Mouse (Mus musculus) frontal cortex, postnatal 14 days (tissue): Measurements from ENCODE around the gene Ralbp1.

Source experiments
- DNase-seq, 2 experiments: peaks; one replicate each; pipeline ENCODE4 v3.0.0; 2022; ENCODE audit warnings: low spot score in 2 of 2

The Ralbp1 gene

DNA sequence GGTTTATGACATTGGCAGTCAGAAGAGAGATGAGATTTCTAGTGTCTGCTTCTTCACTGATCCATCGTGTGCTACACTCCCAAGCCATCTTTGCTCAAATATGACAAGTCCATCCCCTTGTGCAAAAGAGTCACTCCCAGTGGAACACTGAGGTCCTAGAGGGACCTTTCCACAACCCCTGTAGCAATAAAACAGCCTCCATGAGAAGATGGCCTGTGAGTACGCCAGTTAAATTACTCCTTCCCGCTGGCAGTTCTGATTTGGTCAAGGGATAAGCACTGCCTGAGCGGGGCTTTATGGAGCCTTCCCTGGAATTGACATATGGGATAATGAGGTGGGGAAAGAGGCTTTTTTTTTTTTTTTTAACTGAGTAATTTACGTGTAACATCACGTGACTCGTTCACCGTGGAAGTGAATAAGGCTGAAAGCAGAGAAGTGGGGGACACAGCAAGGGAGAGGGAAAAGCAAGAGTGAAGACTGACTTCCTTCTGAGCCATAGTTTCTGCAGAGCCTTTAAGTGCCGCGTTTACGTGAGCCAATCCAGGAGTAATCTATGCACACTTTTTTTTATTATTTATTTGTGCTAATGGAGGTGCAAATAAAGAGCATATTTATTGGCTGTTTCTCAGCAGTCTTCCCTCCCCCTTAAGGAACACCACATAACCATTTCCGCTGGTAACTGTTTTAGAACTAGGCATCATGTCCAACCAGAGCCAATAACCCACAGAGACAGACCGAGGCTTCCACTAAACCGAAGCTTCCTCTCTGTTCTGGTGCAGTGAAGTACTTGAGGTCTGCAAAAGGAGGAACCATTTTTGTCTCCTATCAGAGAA, at the start of gene Ralbp1:
TSS of gene Ralbp1 (minus strand) at position 102 of the 833 bp plus-strand sequence.
- peak in 1 of 2 experiments; percentile 35 for DNase-seq

DNA sequence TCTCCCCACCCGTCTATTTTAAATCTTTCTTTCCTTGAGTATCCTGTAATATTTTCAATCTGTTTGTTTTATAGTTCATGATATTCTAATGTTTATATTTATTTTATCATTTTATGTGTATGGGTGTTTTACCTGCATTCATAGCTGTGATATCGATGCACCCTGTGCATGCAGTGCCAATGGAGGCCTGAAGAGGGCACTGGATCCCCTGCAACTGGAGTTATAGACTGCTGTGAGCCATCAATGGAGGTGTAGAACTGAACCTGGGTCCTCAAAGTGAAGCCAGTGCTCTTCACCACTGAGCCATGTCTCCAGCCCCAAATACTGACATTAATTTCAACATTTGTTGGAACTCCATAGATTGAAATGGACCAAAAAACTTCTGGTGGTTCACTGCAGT, 48.1 kb upstream of the Ralbp1 start:
- DNase-seq: no peak

DNA sequence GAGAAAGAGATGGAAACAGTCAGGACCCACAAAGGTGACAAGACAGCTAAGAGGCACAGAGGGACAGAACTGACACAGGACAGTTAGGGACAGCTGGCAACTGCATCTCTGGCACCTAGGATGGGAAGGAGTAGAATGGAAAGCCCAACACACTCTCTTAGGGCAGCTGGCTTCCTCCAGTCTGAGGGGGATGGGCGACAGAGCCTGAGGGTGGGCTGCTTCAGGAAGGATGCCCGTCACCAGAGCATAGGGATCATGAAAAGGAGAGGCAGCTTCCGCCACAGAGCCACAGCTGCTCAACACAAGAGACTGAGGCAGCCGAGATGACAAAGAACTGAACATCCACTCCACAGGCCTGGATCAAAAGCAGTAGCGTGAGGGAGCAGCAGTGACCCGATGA, 45.9 kb upstream of the Ralbp1 start:
- DNase-seq: no peak

DNA sequence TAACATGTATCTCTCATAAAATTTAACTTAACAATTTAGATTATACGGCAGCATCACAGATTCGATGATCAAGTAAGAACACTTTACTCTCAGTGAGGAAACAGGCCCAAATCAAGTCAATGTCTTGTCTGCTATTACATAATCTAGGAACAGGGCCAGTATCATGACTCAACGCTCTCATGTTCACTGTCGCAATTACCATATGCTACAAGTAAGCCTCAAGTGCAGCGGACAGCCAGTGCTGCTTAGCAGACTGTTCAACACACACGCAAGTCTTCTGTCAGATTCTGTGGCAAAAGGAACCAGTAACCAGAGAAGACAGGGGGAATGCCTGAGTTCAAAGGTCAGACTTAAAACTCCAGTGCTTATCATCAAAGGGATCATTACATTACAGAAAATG, 45.4 kb upstream of the Ralbp1 start:
- peak in 1 of 2 experiments; percentile 33 for DNase-seq

DNA sequence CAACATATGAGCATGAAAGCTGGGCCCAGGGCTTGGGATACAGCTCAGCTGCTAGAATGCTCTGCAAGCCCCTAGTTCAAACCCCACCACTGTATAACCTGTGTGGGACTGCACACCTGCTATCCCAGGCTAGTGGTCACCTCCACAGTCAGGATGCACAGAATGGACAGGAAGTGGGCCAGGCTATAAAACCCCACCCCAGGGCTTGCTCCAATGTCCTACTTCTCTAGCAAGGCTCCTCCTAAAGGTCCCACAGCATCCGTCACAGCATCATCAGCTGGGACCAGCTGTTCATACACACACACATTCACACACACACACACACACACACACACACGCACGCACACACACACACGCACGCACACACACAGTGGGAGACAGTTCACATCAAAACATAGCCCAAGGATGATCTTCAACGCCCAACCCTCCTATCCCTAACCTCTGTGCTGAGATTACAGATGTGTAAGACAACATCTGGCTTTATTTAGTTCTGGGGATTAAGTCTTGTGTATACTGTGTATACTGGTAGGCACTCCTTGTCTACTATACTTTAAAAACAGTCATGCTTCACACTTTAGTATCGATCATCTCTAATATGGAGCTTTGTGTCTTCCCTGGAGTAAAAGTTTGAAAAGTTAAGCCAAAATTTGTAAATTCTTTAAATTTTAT, 44.7 kb upstream of the Ralbp1 start:
- no peak for DNase-seq

DNA sequence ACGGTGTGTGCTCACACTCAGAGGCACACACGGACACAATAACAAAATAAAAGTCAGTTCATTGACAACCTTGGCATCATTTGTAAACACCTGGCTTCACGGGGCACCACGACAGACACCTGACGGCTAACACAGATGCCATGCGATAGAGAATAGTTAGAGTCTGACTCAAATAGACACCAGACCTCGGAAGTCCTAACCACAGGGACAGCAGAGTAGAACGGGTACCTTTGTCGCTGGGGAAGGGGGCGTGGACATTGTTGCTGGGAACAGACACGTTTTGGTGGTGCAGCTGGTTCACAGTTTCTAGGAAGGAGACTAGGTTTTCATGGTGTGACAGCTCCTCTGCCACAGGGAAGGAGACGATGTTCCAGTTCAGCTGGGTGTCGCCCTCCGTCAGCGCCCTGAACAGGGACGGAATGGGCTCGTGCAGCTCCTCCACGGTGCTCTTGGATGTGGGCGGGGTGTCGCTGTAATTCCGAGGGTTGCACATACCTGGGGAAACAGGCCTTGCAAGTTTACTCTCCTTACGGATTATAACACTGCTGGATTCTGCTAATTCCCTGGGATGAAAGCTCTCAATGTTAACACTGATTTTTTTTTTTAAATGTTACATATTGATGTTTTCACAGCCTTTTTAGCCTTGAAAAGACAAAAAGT, 43.9 kb upstream of the Ralbp1 start:
- no peak for DNase-seq

DNA sequence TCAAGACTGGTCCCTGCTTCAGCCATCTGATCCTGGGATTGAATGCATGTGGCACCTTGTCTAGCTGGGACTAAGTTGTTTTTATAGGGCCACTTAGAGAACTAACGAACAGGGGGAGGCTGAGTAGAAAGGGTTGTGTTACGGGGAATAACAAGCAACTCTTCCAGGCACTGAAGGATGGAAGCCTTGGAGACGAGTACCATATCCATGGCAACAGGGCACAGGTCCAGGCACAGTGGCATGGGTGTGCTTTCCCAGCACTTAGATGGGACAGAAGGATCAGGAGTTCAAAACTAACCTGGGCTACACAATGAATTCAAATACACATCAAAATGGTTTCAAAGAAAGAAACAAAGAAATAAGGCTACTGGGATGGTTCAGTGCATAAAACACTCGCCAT, 41.5 kb upstream of the Ralbp1 start:
- peak in 1 of 2 experiments; percentile 39 for DNase-seq

DNA sequence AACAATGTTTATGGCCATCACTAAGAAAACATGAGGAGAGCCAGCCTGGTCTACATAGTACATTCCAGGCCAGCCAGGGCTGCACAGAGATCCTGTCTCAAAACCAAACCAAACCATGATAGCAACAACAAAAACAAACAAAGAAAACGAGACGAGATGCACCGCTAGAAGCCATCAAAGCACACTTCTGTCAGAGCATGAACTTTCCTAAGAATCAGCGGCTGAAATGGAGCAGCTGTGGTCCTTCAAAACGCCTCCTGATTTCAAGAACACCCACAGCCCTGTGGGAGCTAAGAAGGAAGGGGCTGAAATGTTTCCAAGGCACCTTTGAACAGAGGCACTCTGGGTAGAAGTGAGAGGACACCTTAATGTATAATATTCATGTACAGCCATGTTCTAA, 38.6 kb upstream of the Ralbp1 start:
- no peak for DNase-seq

DNA sequence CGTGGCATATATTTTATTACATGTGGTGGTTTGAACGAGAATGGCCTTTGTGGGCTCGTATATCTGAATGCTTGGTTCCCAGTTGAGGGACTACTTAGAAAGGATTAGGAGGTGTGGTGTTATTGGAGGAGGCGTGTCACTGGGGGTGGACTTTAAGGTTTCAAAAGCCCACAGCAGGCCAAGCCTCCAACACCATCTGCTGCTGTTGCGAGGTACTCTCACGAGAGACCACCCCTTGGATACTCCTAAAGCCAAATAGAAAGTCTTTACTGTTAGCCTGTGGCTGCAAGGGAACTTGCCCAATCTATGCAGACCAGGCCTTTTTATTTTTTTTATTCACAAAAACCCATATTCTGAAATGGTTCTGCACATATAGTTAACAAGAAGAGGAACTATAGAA, 36.4 kb upstream of the Ralbp1 start:
- no peak for DNase-seq

DNA sequence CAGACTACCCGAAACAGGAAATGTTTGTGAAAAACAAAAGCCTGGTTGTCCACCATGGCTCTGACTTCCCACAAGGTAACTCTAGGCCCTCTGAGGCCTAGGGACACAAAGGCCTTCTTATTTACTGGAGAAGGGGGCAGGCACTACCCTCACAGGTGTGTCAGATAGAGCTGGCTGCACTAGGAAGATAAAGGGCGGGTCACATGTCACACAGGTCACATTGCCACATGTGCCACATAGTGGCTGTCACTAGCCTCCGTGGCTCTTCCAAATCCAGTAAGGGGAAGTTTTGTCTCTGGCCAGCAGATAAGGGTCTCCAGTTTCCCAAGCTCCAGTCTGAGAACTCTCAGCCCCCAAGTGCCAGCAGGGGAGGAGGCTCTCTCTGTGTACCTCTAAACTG, 33.6 kb upstream of the Ralbp1 start:
- DNase-seq: no peak

DNA sequence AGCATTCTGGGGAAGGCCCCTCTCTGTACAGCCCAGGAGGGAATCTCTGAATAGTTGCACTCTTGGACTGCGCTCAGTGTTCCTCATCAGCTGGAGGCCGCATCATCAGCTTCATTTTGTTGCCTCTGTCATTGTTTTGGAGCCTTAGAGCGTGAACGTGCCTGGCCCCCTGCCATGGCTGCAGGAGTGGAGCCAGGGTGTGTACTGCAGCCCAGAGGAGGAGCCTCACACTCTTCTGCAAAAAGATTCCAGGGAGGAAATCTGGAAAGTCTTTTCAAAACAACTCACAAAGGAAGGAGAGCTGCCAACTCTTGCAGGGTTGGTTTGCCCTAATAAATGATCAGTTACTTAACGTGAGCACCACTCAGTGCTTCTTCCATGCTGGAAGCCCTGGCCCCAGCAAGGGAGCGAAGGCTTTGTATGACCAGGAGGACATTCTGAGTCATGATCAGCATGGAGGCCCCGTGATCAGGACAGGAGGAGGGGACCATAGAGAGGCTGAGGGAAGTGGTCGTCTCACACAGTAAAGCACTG, 30.6 kb upstream of the Ralbp1 start:
- peak; percentile 60 to 76 for DNase-seq

DNA sequence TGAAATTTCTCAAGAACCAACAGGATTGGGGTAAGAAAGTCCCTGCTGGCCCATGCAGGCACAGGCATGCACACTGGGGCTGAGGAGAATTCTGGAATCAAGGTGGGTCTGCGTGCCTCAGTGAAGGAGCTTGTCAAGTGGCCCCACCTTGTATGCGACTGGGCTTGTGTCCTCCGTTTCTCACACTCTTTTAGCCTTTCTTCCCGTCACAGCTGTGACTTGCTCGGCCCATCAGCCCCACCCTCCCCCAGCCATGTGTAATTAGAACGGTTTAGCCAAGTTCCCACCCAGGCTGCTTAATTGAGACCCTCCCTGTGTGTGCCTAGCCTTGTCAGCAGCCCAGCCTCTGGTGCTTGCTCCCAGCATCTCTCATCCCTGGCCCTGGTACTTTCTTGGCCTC, 28.5 kb upstream of the Ralbp1 start:
- no peak for DNase-seq

DNA sequence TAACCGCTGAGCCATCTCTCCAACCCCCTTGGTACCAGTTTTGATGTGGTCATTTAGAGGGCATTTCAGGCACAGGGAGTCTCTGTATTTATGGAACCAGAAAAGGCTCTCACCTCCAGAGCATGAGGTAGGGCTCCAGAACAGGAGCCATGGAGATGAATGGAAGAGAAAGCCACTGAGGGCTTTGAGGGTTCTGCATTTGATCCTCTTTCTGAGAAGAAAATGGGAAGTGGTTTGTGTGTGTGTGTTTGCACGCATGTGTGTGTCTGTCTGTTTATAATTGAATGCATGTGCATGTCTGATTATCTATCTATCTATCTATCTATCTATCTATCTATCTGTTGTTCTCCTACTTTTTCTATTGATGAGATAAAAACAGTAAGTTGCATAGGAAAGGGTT, 26.6 kb upstream of the Ralbp1 start:
- no peak for DNase-seq

DNA sequence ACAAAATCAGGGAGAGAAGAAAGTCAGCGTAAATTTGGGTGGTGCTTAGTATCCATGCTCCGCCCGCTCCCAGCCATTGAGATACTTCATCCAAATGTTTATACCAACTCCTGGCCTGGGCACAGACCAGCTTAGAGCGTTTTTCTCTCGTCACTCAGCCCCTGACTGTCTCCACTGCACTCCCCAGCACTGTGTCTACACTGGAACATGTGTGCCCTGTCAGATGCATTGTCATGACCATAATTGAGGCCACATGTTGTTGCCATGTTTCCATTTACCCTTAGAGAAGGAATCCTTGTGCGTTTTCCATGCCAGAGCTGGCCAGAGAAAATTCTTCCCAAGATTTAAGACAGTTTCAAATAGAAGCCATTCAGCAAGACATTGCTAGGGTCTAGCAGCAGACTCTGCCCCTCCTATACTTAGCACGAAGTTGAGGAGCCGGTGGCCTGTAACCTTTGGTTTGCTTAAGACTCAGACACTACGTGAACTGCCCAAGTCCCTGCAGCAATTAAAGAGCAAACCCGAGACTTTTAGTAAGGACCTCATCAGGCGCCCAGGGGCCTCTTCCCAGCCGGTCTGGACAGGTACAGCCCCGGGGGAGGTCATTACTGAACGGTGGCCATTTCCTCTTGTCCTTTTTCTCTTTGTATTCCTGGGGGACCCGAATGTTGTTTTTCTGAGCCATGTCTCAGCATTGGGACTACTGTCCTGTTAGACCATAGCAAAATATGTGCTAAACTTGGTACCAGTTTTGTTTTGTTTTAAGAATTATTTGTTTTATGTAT, 25.9 kb upstream of the Ralbp1 start:
- no peak for DNase-seq

DNA sequence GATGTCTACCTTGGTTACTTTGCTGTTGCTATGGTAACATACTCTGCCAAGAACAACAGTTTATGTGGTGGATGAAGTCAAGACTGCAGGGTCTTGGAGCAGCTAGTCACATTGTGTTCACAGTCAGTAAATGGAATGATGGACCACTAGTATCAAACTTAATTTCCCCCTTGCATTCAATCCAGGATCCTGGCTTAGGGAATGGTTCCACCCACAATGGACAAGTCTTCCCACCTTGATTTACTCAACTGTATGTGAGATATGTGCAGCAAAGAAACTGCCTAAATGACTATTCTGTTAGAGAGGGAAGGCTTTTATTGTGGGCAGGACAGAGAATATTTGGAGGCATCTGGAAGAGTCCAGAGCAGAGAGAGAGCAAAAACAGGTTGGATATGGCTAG, 22.7 kb upstream of the Ralbp1 start:
- no peak for DNase-seq

DNA sequence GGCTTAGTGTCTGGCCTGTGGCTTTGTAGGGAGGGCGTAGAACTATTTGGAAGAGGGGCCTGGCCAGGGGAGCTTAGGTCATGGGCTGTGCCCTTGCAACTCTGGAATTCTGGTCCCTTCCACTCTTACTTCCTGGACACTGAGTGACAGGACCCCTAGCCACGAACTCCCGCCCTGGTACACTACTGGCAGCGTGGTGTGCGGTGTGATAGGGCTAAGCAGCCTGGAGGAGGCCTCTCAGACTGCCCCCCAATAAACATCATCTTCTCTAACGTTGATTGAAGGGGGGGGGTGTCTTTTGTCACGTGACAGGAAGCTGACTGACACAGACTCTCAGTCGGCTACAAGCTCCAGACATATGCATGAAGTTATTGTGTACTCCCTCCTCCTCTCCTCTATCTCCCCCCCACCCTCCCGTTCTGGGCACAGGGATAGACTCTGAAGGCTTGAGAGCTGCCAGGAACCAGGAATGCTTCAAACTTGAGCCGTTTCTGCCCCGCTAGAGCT, 21.4 kb upstream of the Ralbp1 start:
- no peak for DNase-seq

DNA sequence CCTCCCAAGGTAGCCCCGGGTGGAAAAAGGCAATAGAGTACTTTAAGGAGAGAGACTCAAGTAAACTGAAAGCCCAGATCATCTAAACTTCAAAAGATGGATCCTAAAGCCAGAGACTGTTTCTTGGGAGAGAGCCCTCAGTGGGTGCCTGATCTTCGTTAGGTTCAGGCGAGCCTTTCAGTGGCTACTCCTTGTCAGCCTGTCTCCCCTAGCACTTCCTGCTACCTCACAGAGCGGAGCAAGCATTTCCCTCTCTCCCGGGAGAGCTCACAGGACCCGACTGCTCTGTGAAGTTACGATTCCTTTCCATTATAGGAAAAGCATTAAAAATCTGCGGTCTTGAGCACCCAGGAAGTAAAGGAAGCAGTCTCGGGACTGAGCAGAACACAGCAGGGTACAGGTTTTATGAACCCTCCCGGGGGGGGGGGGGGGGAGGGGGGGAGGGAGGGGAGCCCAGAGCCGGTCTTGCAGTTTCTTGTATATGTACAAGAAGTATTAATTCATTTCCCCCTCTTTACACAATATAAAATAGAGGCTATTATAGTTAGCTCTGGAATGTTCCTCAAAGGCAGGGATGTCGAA, 20.8 kb upstream of the Ralbp1 start:
- DNase-seq: no peak

DNA sequence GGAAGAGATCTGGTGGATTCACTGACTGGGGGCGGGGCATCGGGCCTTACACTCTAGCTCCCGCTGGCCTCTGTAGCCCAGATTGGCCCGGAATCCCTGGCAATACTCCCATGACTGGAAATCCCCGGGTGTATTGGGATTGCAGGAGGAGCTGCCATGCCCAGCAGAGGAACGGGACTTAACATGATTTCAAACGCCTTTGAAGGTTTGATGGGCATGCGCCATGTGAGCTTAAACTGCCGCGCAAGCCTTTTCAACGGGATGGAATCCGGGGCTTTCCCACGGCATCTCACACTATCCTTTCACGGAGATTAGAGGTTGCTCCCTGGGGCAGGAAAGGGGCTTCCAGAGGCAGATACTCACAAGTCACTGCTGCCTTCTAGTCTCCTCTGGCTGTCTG, 19.6 kb upstream of the Ralbp1 start:
- DNase-seq: no peak

DNA sequence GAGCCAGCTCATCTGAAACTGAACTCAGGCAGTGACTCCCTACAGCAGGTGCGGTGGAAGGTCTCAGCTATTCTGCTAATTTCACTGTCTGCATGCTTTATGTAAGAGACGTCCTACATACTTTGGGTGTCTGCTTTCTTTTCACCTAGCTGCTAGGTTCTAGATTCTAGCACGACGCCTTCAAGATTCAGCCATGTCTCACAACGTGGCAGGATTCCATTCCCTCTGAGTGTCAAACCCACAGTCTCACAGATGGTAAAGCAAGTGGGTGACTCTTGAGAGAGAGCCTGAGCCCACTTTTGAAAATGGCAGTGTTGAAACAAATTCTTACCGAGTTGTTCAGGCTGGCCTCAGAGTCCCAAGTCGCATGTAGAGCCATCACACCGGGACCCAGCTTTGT, 18.2 kb upstream of the Ralbp1 start:
- DNase-seq: no peak

DNA sequence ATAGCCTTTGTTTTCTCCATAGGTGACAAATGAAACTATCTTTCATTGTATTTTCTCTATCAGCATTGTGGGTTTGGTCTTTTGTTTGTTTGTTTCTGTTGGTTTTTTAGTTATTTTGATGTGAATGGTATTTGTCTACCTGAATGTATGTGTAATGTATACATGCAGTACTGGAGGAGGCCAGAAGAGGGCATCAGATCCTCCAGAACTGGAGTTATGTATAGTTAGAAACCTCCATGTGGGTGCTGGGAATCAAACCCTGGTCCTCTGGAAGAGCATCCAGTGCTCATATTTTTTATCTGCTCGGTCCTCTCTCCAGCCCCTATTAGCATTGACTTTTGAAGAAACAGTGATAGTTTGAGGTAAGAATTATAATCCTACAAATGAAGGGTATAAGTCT, 17.4 kb upstream of the Ralbp1 start:
- no peak for DNase-seq

DNA sequence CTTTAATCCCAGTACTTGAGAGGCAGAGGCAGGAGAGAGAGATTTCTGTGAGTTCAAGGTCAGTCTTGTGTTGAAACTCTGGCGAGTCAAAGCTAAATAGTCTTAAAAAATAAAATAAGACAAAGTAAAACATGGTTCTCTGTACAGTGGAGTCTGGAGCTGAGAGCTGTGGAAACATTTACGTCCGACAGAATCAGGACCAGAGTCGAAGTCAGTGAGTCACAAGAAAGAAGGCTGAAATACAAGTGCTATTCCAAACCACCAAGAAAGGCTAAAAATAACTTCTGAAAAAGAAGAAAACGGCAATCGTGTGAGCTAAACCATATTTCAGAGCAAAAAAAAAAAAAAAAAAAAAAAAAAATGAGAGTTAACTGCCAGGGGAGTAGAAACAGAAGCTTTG, 16.7 kb upstream of the Ralbp1 start:
- DNase-seq: no peak
